Mouse (Mus musculus): ENCODE measurements at regions not wholly inside any gene's neighbourhood (a gene's known extent, or its start where the extent isn't known, plus 50 kb on each side); places are given as distances from the start of the nearest gene placed in this dataset.
A peak's percentile ranks its signal among the peaks of the same experiment; 100 is the strongest.

DNA sequence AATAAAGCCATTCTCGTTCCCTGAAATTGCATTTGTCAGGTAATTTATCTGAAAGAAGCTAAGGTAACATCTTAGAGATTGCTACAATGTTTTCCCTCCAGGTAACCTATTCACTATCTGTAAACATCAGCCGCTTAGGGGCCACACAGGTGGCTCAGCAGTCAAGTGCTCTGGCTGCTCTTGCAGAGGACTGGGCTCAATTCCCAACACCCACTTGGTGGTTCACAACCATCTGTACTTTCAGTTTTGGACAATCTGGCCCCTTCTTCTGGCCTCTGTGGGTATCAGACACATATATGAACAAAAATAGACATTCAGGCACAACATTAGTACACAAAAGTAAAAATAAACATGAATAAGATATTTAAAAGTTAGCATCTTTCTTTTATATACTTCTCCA is 596.4 kb downstream of the Hace1 start:
- H3K27me3 ChIP-seq (ENCODE audit: insufficient read depth, low read length), result no peaks in the 10 kb centered on the region
- H3K9ac ChIP-seq (ENCODE audit: low read depth, low read length), result no peak overlapping the region
- 58% methylated on average over 2 of the region's 2 CpGs for WGBS
- no peak for TF ChIP-seq CTCF (IDR thresholded peaks at IDR 0.05; ENCODE audit: low read depth)
- H3K9me3 ChIP-seq (replicated peaks; ENCODE audit: low read length), result no peaks in the 10 kb centered on the region
- no peaks in the 10 kb centered on the region for H3K4me1 ChIP-seq (replicated peaks; ENCODE audit: insufficient read depth, low read length)
- H3K36me3 ChIP-seq (ENCODE audit: insufficient read depth, low read length), result no peaks in the 10 kb centered on the region
- no peak overlapping the region for H3K27ac ChIP-seq
- H3K4me2 ChIP-seq (ENCODE audit: low read length), result no peak overlapping the region
- DNase-seq (ENCODE audit: low spot score) (no peak), ATAC-seq (replicated peaks; ENCODE audit: low FRiP score, low read depth) (no peak)
- H3K4me3 ChIP-seq (replicated peaks; ENCODE audit: low read depth, low read length), result no peak overlapping the region

DNA sequence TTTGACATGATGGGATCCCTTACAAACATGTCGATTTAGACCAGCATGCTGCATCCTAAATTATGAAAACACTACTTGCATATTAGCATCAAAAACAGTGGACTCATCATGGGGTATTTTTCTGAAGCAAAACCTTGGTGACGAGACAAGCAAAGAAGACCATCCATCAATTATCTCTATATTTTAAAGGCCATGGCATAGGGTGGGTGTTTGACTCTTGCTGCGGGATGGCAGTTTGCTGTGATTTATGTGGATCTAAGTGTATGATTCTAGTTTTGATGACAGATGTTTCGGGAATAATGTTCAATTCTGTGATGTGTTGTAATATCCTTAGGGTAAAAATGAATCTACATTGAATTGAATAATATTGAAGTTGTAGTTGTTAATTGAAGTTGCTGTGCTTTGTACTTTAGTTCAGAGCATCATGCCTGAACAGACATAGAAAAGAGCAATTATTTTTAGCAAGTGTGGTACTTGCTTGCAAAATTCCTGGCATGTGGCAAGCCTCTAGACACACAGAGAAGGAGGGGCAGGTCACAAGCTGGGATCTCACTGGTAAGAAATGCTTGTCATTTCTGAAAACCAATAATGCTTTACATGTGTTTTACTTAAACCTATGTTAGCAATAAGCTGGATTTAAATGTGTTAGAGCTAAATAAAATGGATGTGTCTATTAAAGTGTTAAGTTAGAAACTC is 608.3 kb downstream of the Hace1 start:
- WGBS, result 80% methylated on average over 4 of the region's 4 CpGs
- no peak for DNase-seq (ENCODE audit: low spot score)
- H3K9me3 ChIP-seq (replicated peaks; ENCODE audit: low read length), result no peaks in the 10 kb centered on the region

GRCm38 (mm10) chr10:46194143-46194542 is 616.5 kb downstream of the Hace1 start:
- ATAC-seq (replicated peaks; ENCODE audit: low FRiP score, low read depth), result no peak
- Histone ChIP-seq H3K27me3 (ENCODE audit: insufficient read depth, low read length) (no peaks in the 10 kb centered on the region), H3K4me3 (replicated peaks; ENCODE audit: low read depth, low read length) (no peak overlapping the region), H3K27ac (no peak overlapping the region), H3K9ac (ENCODE audit: low read depth, low read length) (no peak overlapping the region), H3K9me3 (replicated peaks; ENCODE audit: low read length) (no peaks in the 10 kb centered on the region), H3K4me1 (replicated peaks; ENCODE audit: insufficient read depth, low read length) (no peaks in the 10 kb centered on the region), H3K36me3 (ENCODE audit: insufficient read depth, low read length) (no peaks in the 10 kb centered on the region), H3K4me2 (ENCODE audit: low read length) (no peak overlapping the region)
- TF ChIP-seq CTCF (IDR thresholded peaks at IDR 0.05; ENCODE audit: low read depth), result no peak
- DNase-seq (ENCODE audit: low spot score), result no peak

More for the DNA sequence above, 608.3 kb downstream of the Hace1 start:
- ATAC-seq (replicated peaks; ENCODE audit: low FRiP score, low read depth), result no peak
- TF ChIP-seq CTCF (IDR thresholded peaks at IDR 0.05; ENCODE audit: low read depth), result no peak
- Histone ChIP-seq H3K4me2 (ENCODE audit: low read length) (no peak overlapping the region), H3K4me3 (replicated peaks; ENCODE audit: low read depth, low read length) (no peak overlapping the region), H3K4me1 (replicated peaks; ENCODE audit: insufficient read depth, low read length) (no peaks in the 10 kb centered on the region), H3K27me3 (ENCODE audit: insufficient read depth, low read length) (no peaks in the 10 kb centered on the region), H3K9ac (ENCODE audit: low read depth, low read length) (no peak overlapping the region), H3K27ac (no peak overlapping the region), H3K36me3 (ENCODE audit: insufficient read depth, low read length) (no peaks in the 10 kb centered on the region)

- WGBS, result 59% methylated on average over 7 of the region's 7 CpGs
- Histone ChIP-seq H3K9me3 (replicated peaks; ENCODE audit: low read length) (no peaks in the 10 kb centered on the region), H3K4me2 (ENCODE audit: low read length) (no peak overlapping the region), H3K4me3 (replicated peaks; ENCODE audit: low read depth, low read length) (no peak overlapping the region), H3K9ac (ENCODE audit: low read depth, low read length) (no peak overlapping the region), H3K4me1 (replicated peaks; ENCODE audit: insufficient read depth, low read length) (no peaks in the 10 kb centered on the region), H3K27ac (no peak overlapping the region), H3K36me3 (ENCODE audit: insufficient read depth, low read length) (no peaks in the 10 kb centered on the region), H3K27me3 (ENCODE audit: insufficient read depth, low read length) (no peaks in the 10 kb centered on the region)
- no peak for DNase-seq (ENCODE audit: low spot score)
- TF ChIP-seq CTCF (IDR thresholded peaks at IDR 0.05; ENCODE audit: low read depth), result no peak
- ATAC-seq (replicated peaks; ENCODE audit: low FRiP score, low read depth), result no peak
Measured at GRCm38 (mm10) chr10:46226837-46227402, 649.3 kb downstream of the Hace1 start.

DNA sequence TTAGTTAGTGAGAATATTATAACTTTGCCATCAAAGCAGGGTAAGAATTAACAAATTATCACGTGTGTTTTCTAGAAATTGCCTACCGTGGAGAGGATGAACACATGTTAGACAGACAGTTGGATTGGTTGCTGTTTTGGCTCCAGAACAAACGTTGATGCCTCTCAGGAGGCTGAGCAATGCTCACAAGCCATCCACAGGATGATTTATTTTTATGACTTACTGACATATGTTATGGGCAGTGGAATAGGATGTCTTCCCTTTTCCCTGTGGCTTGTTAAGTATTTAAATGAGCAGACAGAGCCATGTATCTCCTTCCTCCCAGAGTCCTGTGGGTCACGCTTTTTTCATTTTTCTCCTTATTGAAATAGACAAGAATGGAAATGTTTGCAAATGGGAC is 652.0 kb downstream of the Hace1 start:
- H3K4me3 ChIP-seq (replicated peaks; ENCODE audit: low read depth, low read length), result no peak overlapping the region
- TF ChIP-seq CTCF (IDR thresholded peaks at IDR 0.05; ENCODE audit: low read depth), result no peak
- no peaks in the 10 kb centered on the region for H3K9me3 ChIP-seq (replicated peaks; ENCODE audit: low read length)
- no peaks in the 10 kb centered on the region for H3K4me1 ChIP-seq (replicated peaks; ENCODE audit: insufficient read depth, low read length)
- no peaks in the 10 kb centered on the region for H3K36me3 ChIP-seq (ENCODE audit: insufficient read depth, low read length)
- ATAC-seq (replicated peaks; ENCODE audit: low FRiP score, low read depth), result no peak
- no peak for DNase-seq (ENCODE audit: low spot score)
- H3K4me2 ChIP-seq (ENCODE audit: low read length), result no peak overlapping the region
- 42% methylated on average over 4 of the region's 4 CpGs for WGBS
- H3K9ac ChIP-seq (ENCODE audit: low read depth, low read length), result no peak overlapping the region
- H3K27ac ChIP-seq, result no peak overlapping the region
- H3K27me3 ChIP-seq (ENCODE audit: insufficient read depth, low read length), result no peaks in the 10 kb centered on the region

- H3K4me1 ChIP-seq (replicated peaks; ENCODE audit: insufficient read depth, low read length), result no peaks in the 10 kb centered on the region
- H3K36me3 ChIP-seq (ENCODE audit: insufficient read depth, low read length), result no peaks in the 10 kb centered on the region
- H3K27me3 ChIP-seq (ENCODE audit: insufficient read depth, low read length), result no peaks in the 10 kb centered on the region
- no peaks in the 10 kb centered on the region for H3K9me3 ChIP-seq (replicated peaks; ENCODE audit: low read length)
- H3K4me3 ChIP-seq (replicated peaks; ENCODE audit: low read depth, low read length), result no peak overlapping the region
- 48% methylated on average over 2 of the region's 2 CpGs for WGBS
- peak; percentile 65 for TF ChIP-seq CTCF (IDR thresholded peaks at IDR 0.05; ENCODE audit: low read depth)
- no peak overlapping the region for H3K27ac ChIP-seq
- H3K9ac ChIP-seq (ENCODE audit: low read depth, low read length), result no peak overlapping the region
- ATAC-seq (replicated peaks; ENCODE audit: low FRiP score, low read depth) (no peak), DNase-seq (ENCODE audit: low spot score) (peak; percentile 43)
- no peak overlapping the region for H3K4me2 ChIP-seq (ENCODE audit: low read length)
Measured at GRCm38 (mm10) chr10:46235581-46235980, 658.0 kb downstream of the Hace1 start.
